Mouse (Mus musculus): ENCODE data around the gene Adgrf2. TPM values are rescaled to one million over a fixed set of nuclear protein-coding genes. Genes with fewer than 3 reads are reported as not detected.

Adgrf2 gene
- polyA plus RNA-seq (2014; fragmentation: Illumina TruSeq; extraction: RNeasy Lipid Tissue Mini Kit (QIAGEN cat#74804); ENCODE audit: low replicate concordance), result not detected

DNA sequence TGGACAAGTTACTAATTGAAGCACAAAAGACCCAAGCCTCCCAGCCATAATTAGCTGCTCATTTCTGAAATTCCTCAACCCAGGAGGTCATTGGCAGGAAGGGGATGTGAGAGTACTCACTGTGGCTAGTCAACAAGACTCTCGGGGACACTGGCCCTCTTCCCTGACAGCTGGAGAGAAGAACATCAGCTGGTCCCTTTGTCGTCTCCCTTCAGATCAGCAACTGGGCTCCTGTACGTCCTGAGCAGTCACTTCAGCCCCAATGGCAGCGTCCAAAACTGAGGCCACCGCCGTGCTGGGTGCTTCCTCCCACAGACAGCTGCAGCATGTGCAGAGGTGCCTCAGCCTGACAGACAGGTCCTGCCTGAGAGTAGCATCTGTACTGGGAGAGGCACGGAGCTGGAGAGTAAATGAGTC, at the start of gene Adgrf2:
Gene Adgrf2, minus strand, starts transcription at position 379 of the 417 bp plus-strand sequence.

DNA sequence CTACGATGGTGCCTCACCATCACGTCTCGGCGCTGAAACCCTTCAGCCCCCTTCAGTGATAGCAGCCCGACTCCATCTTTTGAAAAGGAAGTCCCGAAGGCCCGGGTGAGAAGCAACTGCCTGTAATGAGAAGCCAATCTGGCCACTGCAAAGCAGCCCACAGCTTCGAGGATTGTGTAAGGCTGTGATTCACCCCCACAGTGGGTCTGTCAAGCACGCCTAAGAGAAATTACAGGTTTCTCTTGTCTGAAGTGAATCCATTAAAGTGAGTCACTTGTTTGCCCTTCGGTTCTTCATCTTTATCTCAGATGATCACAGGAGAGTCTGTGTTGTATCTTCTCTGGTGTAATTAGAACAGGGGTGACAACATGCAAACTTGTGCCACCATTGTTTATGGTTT, 49.8 kb downstream of the Adgrf2 start, which contains the start of gene Adgrf4:
Gene Adgrf4, minus strand, starts transcription at position 149 of the 400 bp plus-strand sequence.

Other genes with a start within 250 kb of the Adgrf2 start
- not detected for gene Opn5, start 130.8 kb downstream of the Adgrf2 start, polyA plus RNA-seq (2014; fragmentation: Illumina TruSeq; extraction: RNeasy Lipid Tissue Mini Kit (QIAGEN cat#74804); ENCODE audit: low replicate concordance)
- not detected for gene Adgrf4, start 49.9 kb downstream of the Adgrf2 start, polyA plus RNA-seq (2014; fragmentation: Illumina TruSeq; extraction: RNeasy Lipid Tissue Mini Kit (QIAGEN cat#74804); ENCODE audit: low replicate concordance)
- 264 TPM for gene Cd2ap, start 134.5 kb upstream of the Adgrf2 start, polyA plus RNA-seq (2014; fragmentation: Illumina TruSeq; extraction: RNeasy Lipid Tissue Mini Kit (QIAGEN cat#74804); ENCODE audit: low replicate concordance)

Data from small intestine, adult 10 weeks (tissue).